Mouse (Mus musculus): ENCODE results near the gene Tcf25.

GRCm38 (mm10) chr8:123428343-123428893 lies 54.9 kb downstream of the Tcf25 start:
- TF ChIP-seq CTCF (IDR thresholded peaks at IDR 0.05; ENCODE audit: extremely low read depth, insufficient read depth, low read length), result no peak
- TF ChIP-seq POLR2A (IDR thresholded peaks at IDR 0.05; ENCODE audit: extremely low read depth, insufficient read depth, low read length), result no peak
